Mouse (Mus musculus): ENCODE results near the gene Exosc5.

DNA sequence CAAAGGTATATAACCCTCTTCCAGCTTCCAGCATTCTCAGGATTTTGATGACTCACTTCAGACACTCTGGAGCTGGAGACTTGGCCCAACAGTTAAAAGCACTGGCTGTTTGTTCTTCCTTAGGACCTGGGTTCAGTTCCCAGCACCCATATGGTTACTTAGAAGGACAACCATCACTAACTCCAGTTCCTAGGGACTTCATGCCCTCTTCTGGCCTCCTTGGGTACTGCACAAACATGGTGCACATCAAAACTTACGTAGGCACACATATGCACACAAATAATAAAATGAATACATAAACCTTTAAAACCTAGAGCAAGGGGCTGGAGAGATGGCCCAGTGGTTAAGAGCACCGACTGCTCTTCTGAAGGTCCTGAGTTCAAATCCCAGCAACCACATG is 43.4 kb downstream of the Exosc5 start:
- TF ChIP-seq CTCF (IDR thresholded peaks at IDR 0.05; ENCODE audit: low read depth) (peak; percentile 53), EP300 (IDR thresholded peaks at IDR 0.05; ENCODE audit: low read depth) (no peak)

Data from liver, postnatal 0 days (tissue).